Mouse (Mus musculus) skeletal muscle tissue, adult 2 months (tissue): ENCODE measurements around the gene Glt1d1.

Experiments used
- DNase-seq: peaks from one replicate; pipeline ENCODE4 v3.0.0-alpha.2; 2012; ENCODE audit warnings: low read depth, low spot score

The Glt1d1 gene

GRCm38 (mm10) chr5:127632167-127633145 lies at the start of gene Glt1d1, which contains the start of gene Slc15a4:
TSS of gene Glt1d1 (plus strand) at chr5:127632262.
TSS of gene Slc15a4 (minus strand) at chr5:127632897.
- DNase-seq, result no peak

- DNase-seq, result no peak
These were observed 48.4 kb upstream of the Glt1d1 start for GRCm38 (mm10) chr5:127583658-127584057.

- no peak for DNase-seq
These were observed 44.2 kb upstream of the Glt1d1 start for GRCm38 (mm10) chr5:127587854-127588253.

GRCm38 (mm10) chr5:127592406-127592805 lies 39.7 kb upstream of the Glt1d1 start:
- no peak for DNase-seq

GRCm38 (mm10) chr5:127592854-127593253 lies 39.2 kb upstream of the Glt1d1 start:
- no peak for DNase-seq

GRCm38 (mm10) chr5:127595676-127596075 lies 36.4 kb upstream of the Glt1d1 start:
- peak; percentile 74 for DNase-seq

- no peak for DNase-seq
These were observed 35.2 kb upstream of the Glt1d1 start for GRCm38 (mm10) chr5:127596862-127597261.

- no peak for DNase-seq
These were observed 29.1 kb upstream of the Glt1d1 start for GRCm38 (mm10) chr5:127602996-127603395.

- no peak for DNase-seq
These were observed 24.6 kb upstream of the Glt1d1 start for GRCm38 (mm10) chr5:127607507-127607906.

- DNase-seq, result no peak
These were observed 22.8 kb upstream of the Glt1d1 start for GRCm38 (mm10) chr5:127609191-127609714.

GRCm38 (mm10) chr5:127610787-127611509 lies 21.1 kb upstream of the Glt1d1 start:
- peak; percentile 87 for DNase-seq

GRCm38 (mm10) chr5:127611881-127612280 lies 20.2 kb upstream of the Glt1d1 start:
- DNase-seq, result no peak

GRCm38 (mm10) chr5:127612397-127612796 lies 19.7 kb upstream of the Glt1d1 start:
- no peak for DNase-seq

- DNase-seq, result peak; percentile 36
These were observed 16.6 kb upstream of the Glt1d1 start for GRCm38 (mm10) chr5:127615459-127615858.

GRCm38 (mm10) chr5:127616151-127616550 lies 15.9 kb upstream of the Glt1d1 start:
- DNase-seq, result no peak

GRCm38 (mm10) chr5:127616884-127617635 lies 15.0 kb upstream of the Glt1d1 start:
- peak; percentile 95 for DNase-seq

- DNase-seq, result no peak
These were observed 13.2 kb upstream of the Glt1d1 start for GRCm38 (mm10) chr5:127618834-127619233.

- DNase-seq, result no peak
These were observed 11.7 kb upstream of the Glt1d1 start for GRCm38 (mm10) chr5:127620371-127620770.

- DNase-seq, result no peak
These were observed 11.0 kb upstream of the Glt1d1 start for GRCm38 (mm10) chr5:127621108-127621507.

GRCm38 (mm10) chr5:127624427-127625213 lies 7.4 kb upstream of the Glt1d1 start:
- no peak for DNase-seq

- DNase-seq, result no peak
These were observed 4.8 kb upstream of the Glt1d1 start for GRCm38 (mm10) chr5:127627242-127627641.
